Mouse (Mus musculus) olfactory bulb, adult 2 months (tissue): Measurements from ENCODE around the gene Pla2g7. TPM values are rescaled to one million over a fixed set of nuclear protein-coding genes. Genes with fewer than 3 reads are reported as not detected.

Source experiments
- H3K27ac ChIP-seq: fragments of 200-500 bp; 2 replicates; pipeline ENCODE4 v1.5.1; 2012; ENCODE audit warnings: low read depth, low read length; ENCODE audit not compliant: insufficient read depth
- H3K4me1 ChIP-seq: fragments of 200-500 bp; 2 replicates; pipeline ENCODE4 v1.6.1; 2012; ENCODE audit warnings: low read length; ENCODE audit not compliant: control insufficient read depth, insufficient read depth
- H3K4me3 ChIP-seq: fragments of 200-500 bp; 2 replicates; pipeline ENCODE4 v1.5.1; 2012; ENCODE audit warnings: mild to moderate bottlenecking, low read depth, low read length, moderate library complexity; ENCODE audit not compliant: insufficient read depth
- CTCF ChIP-seq: fragments of 200-500 bp; IDR thresholded peaks from 2 replicates; pipeline ENCODE4 v1.5.1; 2012; ENCODE audit warnings: low read depth, mild to moderate bottlenecking, low read length, moderate library complexity; ENCODE audit not compliant: insufficient read depth
- POLR2A ChIP-seq: fragments of 200-500 bp; IDR thresholded peaks from 2 replicates; pipeline ENCODE4 v1.6.1; 2012; ENCODE audit warnings: mild to moderate bottlenecking, low read depth, low read length, moderate library complexity; ENCODE audit not compliant: insufficient read depth
- WGBS: fragments of 180-500 bp; shearing (Covaris S2); methylation state at CpG from one replicate; pipeline ENCODE4 v1.1.7; 2018; 5-methylcytosine and 5-hydroxymethylcytosine counted together
- polyA plus RNA-seq: library from polyadenylated mRNA; stranded (reverse); fragments of >200 nt; gene quantifications from 2 replicates; pipeline ENCODE4 v1.2.4, GENCODE M21; 2012; ENCODE audit warnings: low replicate concordance; ENCODE audit not compliant: missing spikeins, insufficient read depth, insufficient read length

Pla2g7 gene
- polyA plus RNA-seq, 1 experiment = 307 TPM

DNA sequence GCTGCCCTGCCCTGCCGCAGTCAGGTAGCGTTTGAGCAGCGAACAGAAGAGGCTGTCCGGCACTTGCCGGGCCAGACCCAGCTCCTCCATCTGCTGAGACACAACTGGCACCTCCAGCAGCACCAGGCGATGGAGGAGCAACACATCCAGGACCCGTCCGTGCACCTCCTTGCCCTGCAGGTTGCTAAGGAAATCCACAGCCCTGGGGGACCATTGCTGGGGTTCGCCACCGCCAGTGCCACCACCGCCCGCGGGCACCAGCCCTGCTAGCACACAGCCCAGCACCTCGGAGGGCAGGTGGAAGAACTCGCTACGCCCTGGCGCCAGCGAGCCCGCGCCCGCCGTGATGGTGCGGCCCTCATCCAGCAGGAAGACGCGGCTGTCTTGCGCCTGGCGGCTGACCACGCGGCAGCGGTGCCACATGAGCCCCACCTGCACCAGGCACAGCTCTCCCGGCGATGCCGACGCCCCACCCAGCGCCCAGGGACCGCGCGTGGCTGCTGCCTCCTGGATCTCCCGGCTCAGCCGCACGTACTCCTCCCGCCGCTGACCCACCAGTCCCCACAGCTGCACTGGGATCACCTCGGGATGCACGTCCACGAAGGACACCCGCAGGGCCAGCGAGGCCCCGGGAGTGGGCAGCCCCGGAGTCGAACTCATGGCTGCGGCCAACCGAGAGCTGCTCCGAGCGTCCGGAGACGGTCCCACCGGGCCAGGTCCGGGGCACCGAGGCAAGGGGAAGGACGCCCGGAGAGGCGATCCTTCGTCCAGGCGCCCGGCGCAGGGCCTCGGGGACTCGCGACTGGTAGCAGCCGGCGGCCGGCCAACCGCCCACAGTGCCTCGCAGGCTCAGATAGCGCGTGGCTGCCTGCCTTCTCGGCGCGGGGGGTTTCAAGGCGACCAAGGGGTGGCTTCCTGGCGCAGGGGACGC, 61.9 kb downstream of the Pla2g7 start, which contains the start of gene Tdrd6:
TSS of gene Tdrd6 (minus strand) at position 804 of the 931 bp plus-strand sequence.
- peak within 1 kb of the TSS; percentile 36 for H3K4me3 ChIP-seq
- no peak within 1 kb of the TSS for H3K27ac ChIP-seq
- peaks cover 13% of the 10 kb centered on the region for H3K4me1 ChIP-seq
- 4% methylated on average over 83 of the region's 83 CpGs for WGBS
- TF ChIP-seq POLR2A (no peak), CTCF (no peak)

DNA sequence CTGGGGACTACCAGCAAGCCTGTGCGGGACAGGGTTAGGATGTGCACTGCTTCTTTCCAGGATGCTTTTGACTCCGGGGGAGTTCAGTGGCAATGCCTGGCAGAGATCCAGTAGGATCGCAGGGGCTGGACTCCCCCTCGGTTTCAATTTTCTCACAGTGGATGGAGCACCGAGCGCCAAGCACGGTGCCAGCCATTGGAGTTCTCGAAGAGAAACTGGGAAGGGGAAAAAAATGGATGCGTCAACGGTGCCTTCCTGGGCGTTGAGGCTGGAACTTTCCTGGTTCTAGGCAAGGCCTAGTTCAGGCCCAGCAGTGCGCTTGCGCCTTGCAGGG, 62.5 kb downstream of the Pla2g7 start:
- peaks cover 13% of the 10 kb centered on the region for H3K4me1 ChIP-seq
- 52% methylated on average over 13 of the region's 13 CpGs for WGBS
- no peak overlapping the region for H3K27ac ChIP-seq
- TF ChIP-seq POLR2A (no peak), CTCF (no peak)
- H3K4me3 ChIP-seq = no peak overlapping the region

DNA sequence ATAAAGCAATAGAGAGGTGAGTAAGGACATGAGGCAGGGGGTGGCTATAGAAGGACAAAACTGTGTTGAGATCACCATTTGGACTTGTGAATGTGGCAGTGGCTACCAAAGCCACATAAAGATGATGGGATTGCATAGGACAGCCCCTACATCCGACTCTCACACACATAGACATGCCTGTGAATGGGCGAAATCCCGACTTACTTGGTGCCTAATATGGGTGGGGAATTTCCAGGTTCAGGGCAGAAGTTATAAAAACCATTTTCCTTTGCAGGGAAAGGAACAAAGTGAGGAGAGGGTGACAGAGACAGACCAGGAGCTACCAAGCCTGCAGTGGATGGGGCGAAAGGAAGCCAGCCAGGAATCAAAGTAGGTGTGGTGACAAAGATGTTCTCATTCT, 69.2 kb downstream of the Pla2g7 start:
- no peak for TF ChIP-seq CTCF
- TF ChIP-seq POLR2A = no peak
- H3K4me3 ChIP-seq = no peak overlapping the region
- no peak overlapping the region for H3K27ac ChIP-seq
- 95% methylated on average over 4 of the region's 4 CpGs for WGBS
- H3K4me1 ChIP-seq = no peaks in the 10 kb centered on the region

DNA sequence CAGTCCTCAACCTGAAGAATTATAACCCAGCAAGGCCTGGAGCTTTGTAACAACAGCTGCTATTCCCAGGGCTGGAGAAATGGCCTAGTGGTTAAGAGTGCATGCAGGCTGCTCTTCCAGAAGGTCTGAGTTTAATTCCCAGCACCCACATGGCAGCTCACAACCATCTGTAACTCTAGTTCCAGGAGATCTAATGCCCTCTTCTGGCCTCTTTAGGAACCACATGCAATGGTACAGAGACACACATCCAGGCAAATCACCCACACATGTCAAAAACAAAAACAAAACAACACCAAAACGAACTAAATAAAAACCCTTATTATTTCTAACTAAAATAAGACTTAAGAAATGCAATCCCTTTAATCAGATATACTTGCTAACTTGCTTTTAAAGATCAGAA, 72.9 kb downstream of the Pla2g7 start:
- WGBS = 78% methylated on average over 1 of the region's 1 CpGs
- Histone ChIP-seq H3K4me1 (no peaks in the 10 kb centered on the region), H3K4me3 (no peak overlapping the region), H3K27ac (no peak overlapping the region)
- TF ChIP-seq CTCF = no peak
- no peak for TF ChIP-seq POLR2A

DNA sequence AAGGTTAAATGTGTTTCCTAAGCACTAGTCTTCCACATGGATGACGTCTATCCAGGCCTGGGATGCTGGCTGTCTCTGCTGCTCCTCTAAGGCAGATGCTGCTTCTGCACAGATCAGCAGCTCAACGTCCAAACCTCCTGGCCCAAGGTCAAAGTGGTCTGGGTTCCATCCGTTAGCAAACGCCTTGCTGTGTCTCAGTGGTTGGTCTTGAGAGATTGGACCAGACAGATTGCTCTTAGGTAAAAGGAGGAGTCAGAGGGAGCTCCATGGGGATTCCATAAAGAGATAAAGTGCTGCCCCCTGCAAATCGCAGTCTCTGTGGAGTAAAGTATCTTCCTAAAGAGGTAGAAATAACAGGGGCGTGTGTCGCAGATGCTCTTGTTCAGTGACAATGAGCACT, 75.3 kb downstream of the Pla2g7 start:
- TF ChIP-seq POLR2A = no peak
- no peak for TF ChIP-seq CTCF
- H3K27ac ChIP-seq = no peak overlapping the region
- no peak overlapping the region for H3K4me3 ChIP-seq
- WGBS = 87% methylated on average over 7 of the region's 7 CpGs
- H3K4me1 ChIP-seq = no peaks in the 10 kb centered on the region

DNA sequence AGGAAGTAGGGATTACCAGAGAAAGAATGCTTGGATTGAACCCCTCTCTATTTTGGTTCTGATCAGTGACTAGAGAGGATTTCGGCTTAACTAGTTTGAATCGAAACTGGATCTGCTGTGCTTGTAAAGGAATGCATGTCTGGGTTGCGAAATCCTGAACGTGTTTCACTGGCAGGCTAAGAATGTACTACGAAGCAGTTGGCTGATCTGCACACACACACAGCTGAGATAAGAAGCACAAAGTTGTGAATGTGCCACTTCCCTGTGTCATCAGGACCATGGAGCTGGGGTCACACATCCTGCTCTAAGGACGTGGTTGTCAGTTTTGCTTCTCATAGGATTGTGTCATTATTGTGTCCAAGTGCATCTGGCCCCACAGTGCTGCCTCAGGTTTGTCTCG, 76.5 kb downstream of the Pla2g7 start:
- H3K4me1 ChIP-seq = no peaks in the 10 kb centered on the region
- H3K4me3 ChIP-seq = no peak overlapping the region
- no peak overlapping the region for H3K27ac ChIP-seq
- WGBS = 83% methylated on average over 7 of the region's 7 CpGs
- TF ChIP-seq CTCF = no peak
- no peak for TF ChIP-seq POLR2A

DNA sequence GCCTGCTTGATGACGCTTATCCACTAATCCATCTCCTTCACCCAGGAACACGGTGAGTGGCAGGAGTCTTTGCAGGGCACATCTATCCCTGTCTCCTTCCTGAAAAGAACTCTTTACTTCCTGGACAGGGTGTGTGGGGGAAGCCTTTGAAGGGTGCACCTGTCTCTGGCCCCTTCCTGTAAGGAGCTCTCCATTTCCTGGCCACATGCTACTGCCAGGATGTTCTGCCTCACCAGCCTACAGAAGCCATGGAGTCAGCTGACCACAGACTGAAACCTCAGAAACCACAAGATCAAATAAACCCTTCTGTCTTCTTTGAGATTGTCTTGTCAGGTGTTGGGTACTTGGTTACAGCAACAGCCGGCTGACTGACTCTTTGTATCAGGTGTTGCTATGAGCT, 77.2 kb downstream of the Pla2g7 start:
- WGBS = 94% methylated on average over 3 of the region's 3 CpGs
- H3K27ac ChIP-seq = no peak overlapping the region
- H3K4me1 ChIP-seq = no peaks in the 10 kb centered on the region
- TF ChIP-seq CTCF (no peak), POLR2A (no peak)
- H3K4me3 ChIP-seq = no peak overlapping the region

DNA sequence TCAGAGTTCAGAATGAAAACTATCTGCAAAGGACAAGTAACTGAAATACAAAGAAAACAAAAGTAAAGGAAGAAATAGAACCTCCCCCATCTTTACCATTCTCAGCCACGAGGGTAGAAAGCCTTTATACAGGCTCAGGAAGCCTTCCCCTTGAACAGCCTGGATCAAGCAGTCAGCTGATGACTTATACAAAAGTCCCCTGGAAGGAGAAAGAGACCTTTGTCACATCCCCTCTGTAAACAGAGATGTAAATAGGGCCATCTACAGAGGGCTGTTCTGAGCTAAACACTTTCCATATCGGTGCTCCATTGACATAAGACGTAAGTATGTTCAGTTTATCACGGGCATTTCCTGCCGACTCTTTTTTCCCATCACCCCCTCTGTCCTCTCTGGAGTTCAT, 79.0 kb downstream of the Pla2g7 start:
- TF ChIP-seq POLR2A (no peak), CTCF (no peak)
- Histone ChIP-seq H3K27ac (no peak overlapping the region), H3K4me3 (no peak overlapping the region), H3K4me1 (no peaks in the 10 kb centered on the region)
- WGBS = 51% methylated on average over 5 of the region's 5 CpGs

DNA sequence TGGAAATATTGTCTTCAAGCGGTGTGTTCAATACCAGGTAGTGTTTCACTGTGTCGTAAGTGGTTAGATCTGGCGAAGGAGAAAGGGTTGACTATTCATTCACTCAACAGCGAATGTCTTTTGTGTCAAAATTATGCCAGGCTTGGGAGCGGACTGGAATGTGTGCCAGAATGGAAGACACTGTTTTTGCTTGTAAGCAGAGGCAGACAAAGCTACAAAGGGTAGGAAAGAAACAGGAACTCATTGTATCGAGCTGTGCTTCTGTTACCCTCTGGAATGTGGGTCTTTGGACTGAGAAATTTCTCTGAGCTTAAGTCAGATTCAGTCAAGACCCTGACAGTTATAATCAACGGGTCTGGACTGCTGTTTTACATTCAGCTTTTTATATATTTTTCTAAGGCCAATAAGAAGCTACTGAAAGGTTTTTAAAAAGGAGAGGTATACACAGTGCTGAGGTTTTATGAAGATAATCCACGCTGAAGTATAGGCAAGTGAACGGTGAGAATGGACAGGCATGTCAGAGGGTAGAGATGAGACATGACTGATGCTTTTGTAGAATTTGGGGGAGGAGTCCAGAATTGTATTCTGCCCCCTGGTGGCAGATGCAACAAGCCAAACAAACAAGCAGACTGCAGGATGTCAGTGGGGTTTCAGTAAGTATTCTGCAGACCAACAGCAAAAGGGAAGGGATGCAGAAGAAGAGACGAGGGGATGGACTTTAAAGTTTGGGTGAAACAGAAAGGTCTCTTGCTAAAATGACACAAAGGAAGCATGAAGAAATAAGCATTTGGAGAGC, 81.9 kb downstream of the Pla2g7 start:
- H3K27ac ChIP-seq = no peak overlapping the region

More for the DNA sequence above, 81.9 kb downstream of the Pla2g7 start:
- no peak for TF ChIP-seq POLR2A
- no peak for TF ChIP-seq CTCF
- WGBS = 64% methylated on average over 10 of the region's 10 CpGs
- Histone ChIP-seq H3K4me1 (no peaks in the 10 kb centered on the region), H3K4me3 (no peak overlapping the region)
